Mouse (Mus musculus) brain, embryonic 14.5 days (tissue): ENCODE measurements at regions not wholly inside any gene's neighbourhood (a gene's known extent, or its start where the extent isn't known, plus 50 kb on each side); places are given as distances from the start of the nearest gene placed in this dataset.

Source experiments
- CTCF ChIP-seq: fragments of 200-500 bp; IDR thresholded peaks from 2 replicates; pipeline ENCODE4 v1.5.1; 2012; ENCODE audit warnings: inconsistent platforms, mild to moderate bottlenecking, moderate library complexity, borderline replicate concordance; ENCODE audit not compliant: insufficient read depth, insufficient read length; ENCODE audit errors: extremely low read depth
- POLR2A ChIP-seq: fragments of 200-500 bp; IDR thresholded peaks from 2 replicates; pipeline ENCODE4 v1.6.1; 2012; ENCODE audit warnings: mild to moderate bottlenecking, inconsistent platforms, borderline replicate concordance; ENCODE audit not compliant: poor library complexity, insufficient read depth, insufficient read length, severe bottlenecking; ENCODE audit errors: extremely low read depth

DNA sequence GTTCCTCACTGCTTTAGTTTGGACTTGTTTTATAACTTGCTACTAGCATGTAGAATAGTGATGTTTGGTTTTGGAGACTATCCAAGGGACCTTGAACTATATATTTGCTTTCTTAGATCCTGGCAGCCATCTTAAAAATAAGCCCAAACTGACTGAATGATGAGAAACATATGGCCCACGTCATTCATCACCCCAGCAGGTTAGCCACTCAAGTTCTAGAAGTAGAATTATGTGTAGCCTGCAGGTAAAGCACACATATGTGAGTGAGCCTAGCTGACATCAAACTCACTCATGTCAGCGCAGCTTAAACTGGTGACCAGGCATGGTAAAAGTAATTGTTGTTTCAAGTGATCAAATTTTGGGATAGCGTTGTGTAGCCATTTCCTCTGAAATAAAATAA, 147.2 kb upstream of the Thumpd2 start:
- TF ChIP-seq CTCF (no peak), POLR2A (no peak)
